Mouse (Mus musculus): ENCODE data around the gene Reg1. TPM values are rescaled to one million over a fixed set of nuclear protein-coding genes. Genes with fewer than 3 reads are reported as not detected.

The Reg1 gene
- polyA plus RNA-seq (2012; rRNA removed), result 0.65 and 342 TPM in 2 replicates

DNA sequence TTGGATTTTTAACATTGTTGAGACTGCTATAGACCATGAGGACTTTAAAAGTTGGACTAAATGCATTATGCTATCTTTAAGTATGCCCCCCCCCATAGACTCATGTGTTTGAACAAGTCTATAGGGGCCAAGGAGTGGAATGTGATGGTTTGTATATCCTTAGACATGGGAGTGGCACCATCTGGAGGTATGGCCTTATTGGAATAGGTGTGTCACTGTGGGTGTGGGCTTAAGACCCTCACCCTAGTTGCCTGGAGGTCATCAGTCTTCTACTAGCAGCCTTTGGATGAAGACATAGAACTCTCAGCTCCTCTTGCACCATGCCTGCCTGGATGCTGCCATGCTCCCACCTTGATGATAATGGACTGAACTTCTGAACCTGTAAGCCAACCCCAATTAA lies at the start of gene Reg1:
Gene Reg1, plus strand, starts transcription at position 301 of the 400 bp plus-strand sequence.

DNA sequence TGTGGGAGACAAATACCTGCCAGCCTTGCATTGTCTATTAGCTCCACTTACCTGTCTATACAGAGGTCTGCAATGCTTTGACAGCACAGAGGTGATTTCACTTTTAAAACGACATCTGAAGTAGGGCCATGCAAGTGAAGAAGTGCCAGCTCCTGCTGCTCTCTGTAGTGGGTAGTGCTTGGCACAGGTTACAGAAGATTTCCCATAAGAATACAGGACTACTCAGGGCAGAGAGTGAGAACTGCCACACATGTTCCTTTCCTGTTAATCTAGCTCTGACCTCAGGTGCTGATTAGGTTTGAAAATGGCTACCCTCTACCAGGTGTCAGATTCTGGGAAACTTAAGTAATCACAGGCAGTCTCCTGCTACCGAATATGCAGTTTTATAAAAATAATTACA lies 43.7 kb upstream of the Reg1 start, which contains the start of gene Reg3d:
Gene Reg3d, minus strand, starts transcription at position 101 of the 400 bp plus-strand sequence.

DNA sequence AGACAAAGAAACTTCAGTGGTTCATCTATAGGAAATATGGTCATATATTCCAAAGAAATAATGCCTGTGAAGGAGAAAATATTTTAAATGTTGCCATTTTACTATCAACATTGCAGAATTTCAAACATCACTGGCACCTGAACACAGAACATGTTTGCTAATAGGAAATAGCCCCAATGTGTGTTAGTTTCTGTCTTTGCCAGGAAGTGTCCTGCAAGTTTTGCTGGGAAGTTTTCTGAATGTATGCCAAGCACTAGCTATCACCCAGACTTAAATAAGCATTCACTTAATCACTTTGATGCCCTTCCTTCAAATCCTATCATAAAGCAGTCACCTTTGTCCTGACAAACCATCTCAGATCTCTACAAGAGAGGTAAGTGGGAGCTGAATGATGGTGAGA lies 42.1 kb upstream of the Reg1 start, which contains the start of gene Reg3a:
Gene Reg3a, plus strand, starts transcription at position 301 of the 400 bp plus-strand sequence.

DNA sequence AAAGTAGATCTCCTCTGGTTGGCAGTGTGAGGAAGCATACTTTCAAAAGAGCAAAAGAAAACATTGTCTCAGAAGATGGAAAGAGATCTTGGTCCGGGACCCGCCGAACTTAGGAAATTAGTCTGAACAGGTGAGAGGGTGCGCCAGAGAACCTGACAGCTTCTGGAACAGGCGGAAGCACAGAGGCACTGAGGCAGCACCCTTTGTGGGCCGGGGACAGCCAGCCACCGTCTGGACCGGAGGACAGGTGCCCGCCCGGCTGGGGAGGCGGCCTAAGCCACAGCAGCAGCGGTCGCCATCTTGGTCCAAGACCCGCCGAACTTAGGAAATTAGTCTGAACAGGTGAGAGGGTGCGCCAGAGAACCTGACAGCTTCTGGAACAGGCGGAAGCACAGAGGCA lies 27.2 kb upstream of the Reg1 start, which contains the start of gene Reg2:
Gene Reg2, plus strand, starts transcription at position 301 of the 400 bp plus-strand sequence.

DNA sequence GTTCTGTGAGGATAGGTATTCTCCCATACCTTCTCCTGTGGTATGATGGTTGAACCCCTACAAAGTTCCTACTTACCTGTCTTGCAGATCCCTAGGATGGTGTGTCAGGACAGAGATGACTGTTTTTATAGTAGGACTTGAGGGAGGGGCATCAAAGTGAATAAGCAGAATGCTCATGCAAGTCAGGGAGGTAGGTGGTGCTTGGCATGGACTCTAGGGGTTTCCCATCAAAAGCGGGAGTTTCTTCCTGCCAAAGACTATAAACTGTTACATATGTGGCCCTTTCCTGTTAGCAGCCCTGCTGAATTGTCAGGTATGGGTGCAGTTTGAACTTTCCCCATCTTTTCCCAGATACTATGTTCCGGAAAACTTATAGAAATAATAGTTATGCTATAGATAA lies 46.3 kb downstream of the Reg1 start, which contains the start of gene Reg3g:
Gene Reg3g, minus strand, starts transcription at position 101 of the 400 bp plus-strand sequence.

Other genes with a start within 250 kb of the Reg1 start
- 213 and 608 TPM in 2 replicates for gene Reg3b, start 52.1 kb upstream of the Reg1 start, polyA plus RNA-seq (2012; rRNA removed)
- gene Reg3d, start 43.8 kb upstream of the Reg1 start, polyA plus RNA-seq (2012; rRNA removed), result 4.2 TPM in 1 of 2 replicates, not detected in the other
- 0.29 and 1.2 TPM in 2 replicates for gene Reg3a, start 42.0 kb upstream of the Reg1 start, polyA plus RNA-seq (2012; rRNA removed)
- gene Reg2, start 27.1 kb upstream of the Reg1 start, polyA plus RNA-seq (2012; rRNA removed), result 35.3 TPM in 1 of 2 replicates, not detected in the other
- 28.2 and 42.0 TPM in 2 replicates for gene Reg3g, start 46.2 kb downstream of the Reg1 start, polyA plus RNA-seq (2012; rRNA removed)

All from colon, adult 2 months (tissue).